Mouse (Mus musculus): ENCODE measurements around the gene Tbc1d15.

The Tbc1d15 gene

DNA sequence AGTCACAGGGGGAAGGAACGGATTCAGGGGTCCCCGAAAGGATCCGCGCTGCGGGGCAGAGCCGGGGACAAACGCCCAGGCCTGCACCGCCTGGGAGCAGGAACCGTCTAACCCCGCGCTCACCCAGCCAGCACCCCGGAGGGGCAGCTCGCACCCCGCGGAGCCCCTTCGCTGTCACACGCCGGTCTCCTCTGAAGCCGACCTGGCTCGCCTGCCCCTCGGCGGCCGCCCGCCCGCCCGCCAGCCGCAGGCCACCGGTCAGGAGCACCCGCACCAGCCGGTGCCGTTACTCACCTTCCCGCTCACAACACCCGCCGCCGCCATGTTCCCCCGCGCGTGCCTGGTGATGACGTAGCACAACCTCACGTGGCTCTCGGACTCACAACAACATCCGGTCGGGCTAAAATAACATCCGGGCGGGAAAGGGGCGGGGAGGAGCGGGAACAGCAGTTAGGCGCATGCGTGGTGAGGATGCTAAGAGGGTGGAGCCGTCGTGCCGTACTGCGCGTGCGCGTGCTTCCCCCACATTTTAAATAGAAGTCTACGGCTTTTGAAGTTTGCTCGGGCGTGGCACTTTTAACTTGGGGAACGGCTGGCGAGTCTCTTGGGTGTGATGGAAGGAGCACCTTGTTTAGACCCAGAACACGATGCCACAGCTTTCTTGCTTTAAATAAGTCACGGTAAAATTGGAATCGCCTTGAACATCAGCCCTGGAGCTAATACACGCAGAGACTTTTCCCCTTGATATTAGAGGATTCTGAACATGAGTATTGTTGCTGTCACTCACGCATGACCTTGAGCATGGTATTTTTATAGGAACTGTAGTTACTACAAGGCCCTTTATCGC is at the start of gene Tbc1d15:
Gene Tbc1d15, minus strand, starts transcription at position 380 of the 847 bp plus-strand sequence.
- TF ChIP-seq NANOG (IDR thresholded peaks at IDR 0.05; ENCODE audit: borderline replicate concordance, low read length), result no peak
- no peak for TF ChIP-seq CTCF (conservative IDR thresholded peaks at IDR 0.05; ENCODE audit: low read length)
- no peak for TF ChIP-seq POU5F1 (IDR thresholded peaks at IDR 0.05; ENCODE audit: borderline replicate concordance, low read length)
- Histone ChIP-seq H3K36me3 (ENCODE audit: insufficient read depth, low read length) (peaks cover 5% of the 10 kb centered on the region; the same call in 1 of the 2 replicates), H3K9me3 (ENCODE audit: low read length) (no peaks in the 10 kb centered on the region), H3K27me3 (ENCODE audit: insufficient read depth, low read length) (no peaks in the 10 kb centered on the region), H3K4me1 (replicated peaks; ENCODE audit: low read depth, low read length) (peaks cover 42% of the 10 kb centered on the region), H3K4me3 (replicated peaks; ENCODE audit: low read length) (peak within 1 kb of the TSS; percentile 98)

DNA sequence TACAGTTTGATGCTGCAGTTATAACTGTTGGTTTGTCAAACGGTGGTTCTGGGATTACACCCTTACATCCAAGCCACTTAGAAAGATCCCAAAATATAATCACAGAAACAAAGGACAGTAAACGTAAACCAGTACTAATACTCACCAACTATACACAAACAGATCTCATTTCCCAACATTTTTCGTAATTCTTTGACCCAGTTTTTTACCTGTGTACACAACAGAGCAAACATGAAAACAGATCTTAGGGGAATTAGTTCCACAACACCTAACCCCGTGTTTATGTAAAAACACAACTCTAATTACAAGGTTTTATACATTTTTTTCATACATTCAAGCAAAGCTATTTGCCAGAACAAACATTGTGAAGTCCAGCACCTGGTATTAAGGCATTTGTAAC is 47.4 kb upstream of the Tbc1d15 start:
- no peak for TF ChIP-seq POU5F1 (IDR thresholded peaks at IDR 0.05; ENCODE audit: borderline replicate concordance, low read length)
- no peak for TF ChIP-seq CTCF (conservative IDR thresholded peaks at IDR 0.05; ENCODE audit: low read length)
- no peak for TF ChIP-seq NANOG (IDR thresholded peaks at IDR 0.05; ENCODE audit: borderline replicate concordance, low read length)
- no peaks in the 10 kb centered on the region for H3K27me3 ChIP-seq (ENCODE audit: insufficient read depth, low read length)
- H3K36me3 ChIP-seq (ENCODE audit: insufficient read depth, low read length), result peaks cover 39% of the 10 kb centered on the region
- H3K9me3 ChIP-seq (ENCODE audit: low read length), result no peaks in the 10 kb centered on the region
- no peak overlapping the region for H3K4me3 ChIP-seq (replicated peaks; ENCODE audit: low read length)
- peaks cover 10% of the 10 kb centered on the region for H3K4me1 ChIP-seq (replicated peaks; ENCODE audit: low read depth, low read length)

DNA sequence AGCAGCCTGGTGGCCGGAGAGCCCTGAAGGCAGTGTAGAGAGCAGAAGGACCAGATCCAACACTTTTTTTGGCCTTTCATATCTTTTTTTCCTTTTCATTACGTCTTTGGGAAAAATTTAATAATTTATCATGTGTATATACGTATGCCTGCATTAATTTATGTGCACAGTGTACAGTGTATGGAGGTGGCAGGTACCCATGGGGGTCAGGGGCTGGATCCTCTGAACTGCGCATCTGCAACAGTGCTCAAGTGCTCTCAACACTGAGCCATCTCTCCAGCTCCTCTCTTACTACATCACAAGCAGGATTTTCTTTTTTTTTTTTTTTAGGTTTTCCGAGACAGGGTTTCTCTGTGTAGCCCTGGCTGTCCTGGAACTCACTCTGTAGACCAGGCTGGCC is 46.3 kb upstream of the Tbc1d15 start:
- Histone ChIP-seq H3K4me1 (replicated peaks; ENCODE audit: low read depth, low read length) (peaks cover 10% of the 10 kb centered on the region), H3K4me3 (replicated peaks; ENCODE audit: low read length) (no peak overlapping the region), H3K27me3 (ENCODE audit: insufficient read depth, low read length) (no peaks in the 10 kb centered on the region), H3K9me3 (ENCODE audit: low read length) (no peaks in the 10 kb centered on the region), H3K36me3 (ENCODE audit: insufficient read depth, low read length) (peaks cover 49% of the 10 kb centered on the region)
- no peak for TF ChIP-seq CTCF (conservative IDR thresholded peaks at IDR 0.05; ENCODE audit: low read length)
- TF ChIP-seq POU5F1 (IDR thresholded peaks at IDR 0.05; ENCODE audit: borderline replicate concordance, low read length), result no peak
- no peak for TF ChIP-seq NANOG (IDR thresholded peaks at IDR 0.05; ENCODE audit: borderline replicate concordance, low read length)

DNA sequence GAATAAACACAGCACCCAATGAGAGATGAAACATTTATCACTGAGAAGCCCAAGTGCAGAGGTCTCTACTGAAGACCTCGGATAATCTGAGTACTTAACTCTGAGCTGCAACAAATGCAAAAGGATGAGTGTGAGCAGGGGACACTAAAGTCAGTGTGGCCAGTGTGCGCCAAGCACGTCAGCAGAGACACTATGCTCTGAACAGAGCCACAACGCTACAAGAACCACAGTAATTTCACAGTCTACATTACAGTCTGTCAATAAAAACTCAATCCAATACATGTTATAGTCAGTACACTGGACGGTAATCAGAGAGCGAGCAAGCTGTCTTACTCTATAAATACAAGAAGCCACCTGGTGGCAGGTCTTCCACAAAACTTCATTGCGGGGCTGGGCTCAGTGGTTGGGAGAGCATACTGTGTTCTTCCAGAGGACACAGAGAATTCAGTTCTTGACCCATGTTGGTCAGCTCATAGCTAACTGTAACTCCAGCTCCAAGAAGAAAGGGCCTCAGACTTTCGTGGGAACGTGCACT is 45.2 kb upstream of the Tbc1d15 start:
- Histone ChIP-seq H3K4me1 (replicated peaks; ENCODE audit: low read depth, low read length) (peaks cover 10% of the 10 kb centered on the region), H3K4me3 (replicated peaks; ENCODE audit: low read length) (no peak overlapping the region), H3K36me3 (ENCODE audit: insufficient read depth, low read length) (peaks cover 53% of the 10 kb centered on the region), H3K27me3 (ENCODE audit: insufficient read depth, low read length) (no peaks in the 10 kb centered on the region), H3K9me3 (ENCODE audit: low read length) (no peaks in the 10 kb centered on the region)
- no peak for TF ChIP-seq POU5F1 (IDR thresholded peaks at IDR 0.05; ENCODE audit: borderline replicate concordance, low read length)
- TF ChIP-seq NANOG (IDR thresholded peaks at IDR 0.05; ENCODE audit: borderline replicate concordance, low read length), result no peak

DNA sequence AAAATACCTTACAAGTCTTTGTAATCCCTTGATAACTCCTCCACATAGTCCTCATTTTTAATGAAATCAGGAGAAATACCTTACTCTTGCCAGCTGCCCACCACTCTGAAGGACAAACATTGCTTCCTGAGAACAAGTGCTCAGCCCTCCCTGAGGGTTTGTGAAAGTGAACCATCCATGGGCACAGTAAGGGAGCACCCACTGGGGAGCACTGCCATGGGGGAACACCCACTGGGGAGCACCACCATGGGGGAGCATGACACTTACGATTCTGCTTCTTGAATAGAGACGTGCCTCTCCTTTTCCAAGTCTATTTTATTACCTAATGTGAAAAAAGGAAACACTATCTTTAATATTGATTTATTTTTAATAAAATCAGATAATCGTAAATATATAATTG is 43.9 kb upstream of the Tbc1d15 start:
- peaks cover 42% of the 10 kb centered on the region for H3K36me3 ChIP-seq (ENCODE audit: insufficient read depth, low read length)
- no peaks in the 10 kb centered on the region for H3K27me3 ChIP-seq (ENCODE audit: insufficient read depth, low read length)
- no peaks in the 10 kb centered on the region for H3K9me3 ChIP-seq (ENCODE audit: low read length)
- TF ChIP-seq POU5F1 (IDR thresholded peaks at IDR 0.05; ENCODE audit: borderline replicate concordance, low read length) (no peak), CTCF (conservative IDR thresholded peaks at IDR 0.05; ENCODE audit: low read length) (no peak), NANOG (IDR thresholded peaks at IDR 0.05; ENCODE audit: borderline replicate concordance, low read length) (no peak)
- H3K4me1 ChIP-seq (replicated peaks; ENCODE audit: low read depth, low read length), result peaks cover 10% of the 10 kb centered on the region
- no peak overlapping the region for H3K4me3 ChIP-seq (replicated peaks; ENCODE audit: low read length)

DNA sequence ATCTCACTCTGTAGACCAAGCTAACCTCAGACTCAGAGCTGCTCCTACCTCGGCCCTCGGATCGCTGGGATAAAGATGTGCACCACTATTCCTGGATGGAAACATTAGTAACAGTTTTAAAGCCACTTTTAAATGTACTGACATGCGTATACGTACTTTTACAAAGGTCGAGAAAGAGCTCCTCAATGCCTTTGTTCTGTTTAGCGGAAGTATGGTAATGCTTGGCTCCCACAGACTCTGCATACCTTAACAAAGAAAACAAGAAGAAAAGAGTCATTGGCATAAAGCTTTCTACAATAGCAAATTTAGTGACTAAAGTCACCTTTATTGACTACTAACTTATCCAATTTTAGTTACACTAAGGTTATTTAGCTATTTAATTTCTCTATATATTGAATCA is 43.4 kb upstream of the Tbc1d15 start:
- Histone ChIP-seq H3K27me3 (ENCODE audit: insufficient read depth, low read length) (no peaks in the 10 kb centered on the region), H3K36me3 (ENCODE audit: insufficient read depth, low read length) (peaks cover 42% of the 10 kb centered on the region), H3K4me3 (replicated peaks; ENCODE audit: low read length) (no peak overlapping the region), H3K4me1 (replicated peaks; ENCODE audit: low read depth, low read length) (peaks cover 10% of the 10 kb centered on the region), H3K9me3 (ENCODE audit: low read length) (no peaks in the 10 kb centered on the region)
- TF ChIP-seq POU5F1 (IDR thresholded peaks at IDR 0.05; ENCODE audit: borderline replicate concordance, low read length) (no peak), NANOG (IDR thresholded peaks at IDR 0.05; ENCODE audit: borderline replicate concordance, low read length) (no peak), CTCF (conservative IDR thresholded peaks at IDR 0.05; ENCODE audit: low read length) (no peak)

DNA sequence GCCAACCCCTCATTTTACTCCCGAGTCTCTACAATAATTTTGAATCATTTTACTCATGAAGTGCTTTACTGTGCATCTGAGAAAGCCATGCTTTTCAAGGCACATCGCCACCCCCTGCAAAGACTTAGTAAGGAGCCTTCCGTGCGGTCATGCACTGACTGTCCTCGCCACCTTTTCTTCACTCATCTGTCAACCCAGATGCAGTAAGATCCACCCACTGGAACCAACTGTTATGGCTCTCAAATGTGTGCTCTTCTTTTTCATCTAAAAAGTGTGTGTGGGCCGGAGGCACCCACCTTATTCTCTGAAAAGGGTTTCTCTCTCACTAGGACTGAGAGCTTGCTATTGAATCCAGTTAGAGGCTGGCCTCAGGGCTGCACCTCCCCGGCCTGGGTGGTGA is 42.7 kb upstream of the Tbc1d15 start:
- Histone ChIP-seq H3K36me3 (ENCODE audit: insufficient read depth, low read length) (peaks cover 44% of the 10 kb centered on the region), H3K27me3 (ENCODE audit: insufficient read depth, low read length) (no peaks in the 10 kb centered on the region), H3K9me3 (ENCODE audit: low read length) (no peaks in the 10 kb centered on the region), H3K4me1 (replicated peaks; ENCODE audit: low read depth, low read length) (peaks cover 12% of the 10 kb centered on the region), H3K4me3 (replicated peaks; ENCODE audit: low read length) (no peak overlapping the region)
- no peak for TF ChIP-seq CTCF (conservative IDR thresholded peaks at IDR 0.05; ENCODE audit: low read length)

DNA sequence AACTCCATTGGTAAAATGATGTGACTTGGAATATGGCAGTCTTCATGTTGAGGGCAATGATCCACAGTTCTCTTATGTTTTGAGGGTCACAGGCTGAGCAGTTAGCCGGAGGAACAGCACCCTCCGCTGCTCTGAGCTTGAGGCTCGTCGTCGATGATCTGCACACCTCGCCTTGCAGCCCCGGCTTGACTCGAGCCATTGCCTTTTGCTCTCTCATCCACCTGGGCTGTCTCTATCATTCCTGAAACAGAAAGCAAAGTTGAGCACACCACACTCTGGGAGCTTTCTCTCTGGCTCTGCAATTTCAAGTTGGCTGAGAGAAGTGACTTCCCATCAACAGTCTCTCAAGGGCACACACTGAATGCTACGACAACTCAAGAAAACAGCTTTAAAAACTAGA is 39.4 kb upstream of the Tbc1d15 start:
- Histone ChIP-seq H3K9me3 (ENCODE audit: low read length) (no peaks in the 10 kb centered on the region), H3K36me3 (ENCODE audit: insufficient read depth, low read length) (peaks cover 55% of the 10 kb centered on the region), H3K4me3 (replicated peaks; ENCODE audit: low read length) (no peak overlapping the region), H3K27me3 (ENCODE audit: insufficient read depth, low read length) (no peaks in the 10 kb centered on the region), H3K4me1 (replicated peaks; ENCODE audit: low read depth, low read length) (peaks cover 16% of the 10 kb centered on the region)
- TF ChIP-seq NANOG (IDR thresholded peaks at IDR 0.05; ENCODE audit: borderline replicate concordance, low read length) (no peak), POU5F1 (IDR thresholded peaks at IDR 0.05; ENCODE audit: borderline replicate concordance, low read length) (no peak), CTCF (conservative IDR thresholded peaks at IDR 0.05; ENCODE audit: low read length) (no peak)

All from E14TG2a.4 (cell line).